Mouse (Mus musculus) CH12.LX (cell line): ENCODE measurements around the gene Tas1r1. TPM values are rescaled to one million over a fixed set of nuclear protein-coding genes. Genes with fewer than 3 reads are reported as not detected.

Experiments
- DNase-seq: peaks from one replicate; pipeline ENCODE4 v3.0.0-alpha.2; 2013; ENCODE audit errors: extremely low read depth
- H3K27ac ChIP-seq: 2 replicates; pipeline ENCODE4 v1.5.1; 2012; ENCODE audit warnings: low read depth, mild to moderate bottlenecking, control low read depth, moderate library complexity; ENCODE audit not compliant: insufficient read depth
- H3K27me3 ChIP-seq: replicated peaks from 2 replicates; pipeline ENCODE3; 2012; ENCODE audit warnings: inconsistent platforms
- H3K36me3 ChIP-seq, 2 experiments: replicated peaks in 1 of 2; 2 replicates each; pipeline versions ENCODE3 to v1.6.1; 2012; ENCODE audit warnings: inconsistent platforms in 1 of 2, low read length in 1 of 2, mild to moderate bottlenecking in 1 of 2, mixed read lengths in 1 of 2, moderate library complexity in 1 of 2; ENCODE audit not compliant: control insufficient read depth in 1 of 2, insufficient read depth in 1 of 2
- H3K4me1 ChIP-seq, 2 experiments: 2 replicates each; pipeline ENCODE4 v1.6.1; 2012; ENCODE audit warnings: inconsistent platforms in 1 of 2, moderate library complexity in 1 of 2; ENCODE audit not compliant: insufficient read depth in 2 of 2, control insufficient read depth in 1 of 2
- H3K4me2 ChIP-seq: 2 replicates; pipeline ENCODE4 v1.6.1; 2012; ENCODE audit warnings: low read depth, mild to moderate bottlenecking, control low read depth; ENCODE audit not compliant: poor library complexity, insufficient read depth, severe bottlenecking
- H3K4me3 ChIP-seq, 3 experiments: fragments of 150-350 bp in 1 of 3; sonication (generic) in 1 of 3; replicated peaks in 1 of 3; 2 replicates each; pipeline versions ENCODE3 to v1.5.1; 2011 to 2012; ENCODE audit warnings: low read depth in 2 of 3, low read length in 2 of 3, mild to moderate bottlenecking in 2 of 3, moderate library complexity in 2 of 3, control low read depth in 1 of 3, improper control_type of control experiment in 1 of 3, inconsistent platforms in 1 of 3, mixed read lengths in 1 of 3; ENCODE audit not compliant: poor library complexity in 1 of 3
- H3K79me2 ChIP-seq: replicated peaks from 2 replicates; pipeline ENCODE4 v1.6.1; 2012; ENCODE audit warnings: mild to moderate bottlenecking, moderate library complexity; ENCODE audit not compliant: control insufficient read depth, poor library complexity, insufficient read depth, severe bottlenecking; ENCODE audit errors: extremely low read depth
- H3K9ac ChIP-seq: 2 replicates; pipeline ENCODE4 v1.6.1; 2012; ENCODE audit warnings: low read depth, mild to moderate bottlenecking, control low read depth, moderate library complexity; ENCODE audit not compliant: insufficient read depth
- H3K9me3 ChIP-seq: replicated peaks from 2 replicates; pipeline ENCODE3; 2012; ENCODE audit warnings: low read length, inconsistent platforms, mixed read lengths
- CTCF ChIP-seq, 2 experiments: IDR thresholded peaks in 1 of 2; conservative IDR thresholded peaks in 1 of 2; 2 replicates each; pipeline ENCODE4 v1.5.1; 2011 to 2012; ENCODE audit warnings: low read depth in 2 of 2, low read length in 2 of 2, improper control_type of control experiment in 1 of 2, inconsistent platforms in 1 of 2, mild to moderate bottlenecking in 1 of 2, moderate library complexity in 1 of 2
- E2F4 ChIP-seq: IDR thresholded peaks from 2 replicates; pipeline ENCODE4 v1.6.1; 2011; ENCODE audit warnings: low read depth, low read length, improper control_type of control experiment; ENCODE audit not compliant: insufficient replicate concordance
- ELF1 ChIP-seq: IDR thresholded peaks from 2 replicates; pipeline ENCODE4 v1.6.1; 2014; ENCODE audit warnings: low read depth, mild to moderate bottlenecking, inconsistent platforms, low read length, improper control_type of control experiment
- EP300 ChIP-seq: IDR thresholded peaks from 2 replicates; pipeline ENCODE4 v1.6.1; 2011; ENCODE audit warnings: low read length, improper control_type of control experiment
- JUN ChIP-seq: IDR thresholded peaks from 2 replicates; pipeline ENCODE4 v1.6.1; 2011; ENCODE audit warnings: low read depth, mild to moderate bottlenecking, low read length, improper control_type of control experiment, moderate library complexity; ENCODE audit not compliant: insufficient read depth
- KAT2A ChIP-seq: IDR thresholded peaks from 2 replicates; pipeline ENCODE4 v1.6.1; 2012; ENCODE audit warnings: low read length, improper control_type of control experiment, inconsistent platforms; ENCODE audit not compliant: insufficient replicate concordance
- MAFK ChIP-seq: IDR thresholded peaks from 2 replicates; pipeline ENCODE4 v1.6.1; 2011; ENCODE audit warnings: low read length, improper control_type of control experiment; ENCODE audit not compliant: insufficient replicate concordance
- MAZ ChIP-seq: IDR thresholded peaks from 2 replicates; pipeline ENCODE4 v1.6.1; 2012; ENCODE audit warnings: low read depth, mild to moderate bottlenecking, inconsistent platforms, low read length, improper control_type of control experiment, moderate library complexity
- MEF2A ChIP-seq: IDR thresholded peaks from 2 replicates; pipeline ENCODE4 v1.6.1; 2014; ENCODE audit warnings: low read depth, mild to moderate bottlenecking, inconsistent platforms, low read length, improper control_type of control experiment, borderline replicate concordance
- MXI1 ChIP-seq: IDR thresholded peaks from 2 replicates; pipeline ENCODE4 v1.6.1; 2011; ENCODE audit warnings: mild to moderate bottlenecking, low read depth, low read length, improper control_type of control experiment
- NRF1 ChIP-seq: IDR thresholded peaks from 2 replicates; pipeline ENCODE4 v1.6.1; 2014; ENCODE audit warnings: low read depth, mild to moderate bottlenecking, inconsistent platforms, low read length, improper control_type of control experiment, moderate library complexity
- POLR2A ChIP-seq: IDR thresholded peaks from 2 replicates; pipeline ENCODE4 v1.6.1; 2011; ENCODE audit warnings: low read depth, mild to moderate bottlenecking, improper control_type of control experiment, low read length
- RAD21 ChIP-seq: IDR thresholded peaks from 2 replicates; pipeline ENCODE4 v1.6.1; 2011; ENCODE audit warnings: low read depth, mild to moderate bottlenecking, low read length, improper control_type of control experiment, moderate library complexity
- RCOR1 ChIP-seq: conservative IDR thresholded peaks from 2 replicates; pipeline ENCODE4 v1.6.1; 2012; ENCODE audit warnings: low read depth, mild to moderate bottlenecking, inconsistent platforms, low read length, improper control_type of control experiment
- SIN3A ChIP-seq: IDR thresholded peaks from 2 replicates; pipeline ENCODE4 v1.6.1; 2012; ENCODE audit warnings: low read length, improper control_type of control experiment, inconsistent platforms
- SMC3 ChIP-seq: IDR thresholded peaks from 2 replicates; pipeline ENCODE4 v1.6.1; 2011; ENCODE audit warnings: low read depth, low read length, improper control_type of control experiment
- TBP ChIP-seq: conservative IDR thresholded peaks from 2 replicates; pipeline ENCODE4 v1.6.1; 2011; ENCODE audit warnings: low read depth, low read length, improper control_type of control experiment
- USF1 ChIP-seq: IDR thresholded peaks from 2 replicates; pipeline ENCODE4 v1.6.1; 2014; ENCODE audit warnings: low read depth, mild to moderate bottlenecking, inconsistent platforms, low read length, improper control_type of control experiment
- USF2 ChIP-seq: conservative IDR thresholded peaks from 2 replicates; pipeline ENCODE4 v1.6.1; 2011; ENCODE audit warnings: low read depth, low read length, improper control_type of control experiment
- ZKSCAN1 ChIP-seq: IDR thresholded peaks from 2 replicates; pipeline ENCODE4 v1.6.1; 2012; ENCODE audit warnings: low read depth, inconsistent platforms, low read length, improper control_type of control experiment, borderline replicate concordance
- ZMIZ1 ChIP-seq: IDR thresholded peaks from 2 replicates; pipeline ENCODE4 v1.6.1; 2012; ENCODE audit warnings: low read depth, mild to moderate bottlenecking, inconsistent platforms, low read length, improper control_type of control experiment
- dilution Hi-C: fragments of 300-500 bp; cut with MboI; formaldehyde crosslinking; loops from 2 replicates; pipeline ENCODE4 v1.14.3; 2020; ENCODE audit warnings: low sequenced_read_pairs; ENCODE audit not compliant: extremely low pct_unique_long_range_greater_than_20kb, extremely low pct_ligation_motif_present
- in situ Hi-C: fragments of 300-500 bp; cut with MboI; formaldehyde crosslinking; loops from 3 replicates; pipeline ENCODE4 v1.14.3; 2019; ENCODE audit warnings: low sequenced_read_pairs, low pct_ligation_motif_present, low pct_unique_long_range_greater_than_20kb, mixed read lengths
- polyA plus RNA-seq: library from polyadenylated mRNA; unstranded; fragments of >175 nt; gene quantifications from 2 replicates; pipeline ENCODE4 v1.2.1, GENCODE M21; 2012; ENCODE audit warnings: low read depth; ENCODE audit not compliant: insufficient read length
- total RNA-seq, 2 experiments: library from RNA; depleted of rRNA; stranded (reverse); fragments of 300-350 nt in 1 of 2; fragments of >200 nt in 1 of 2; gene quantifications; 2 replicates each; pipeline ENCODE4 v1.2.3; 2012 to 2014

The Tas1r1 gene
- total and polyA plus RNA-seq, 3 experiments = 0.21 TPM; not detected in 2

GRCm38 (mm10) chr4:152000906-152001305 is 37.5 kb downstream of the Tas1r1 start:
- H3K4me1 ChIP-seq = peaks cover 5 to 10% of the 10 kb centered on the region in 2 experiments; a peak in 3 of 4 replicates
- H3K79me2 ChIP-seq = no peaks in the 10 kb centered on the region
- H3K36me3 ChIP-seq = no peaks in the 10 kb centered on the region
- no peak overlapping the region for H3K4me2 ChIP-seq
- no peak overlapping the region for H3K4me3 ChIP-seq
- H3K27me3 ChIP-seq = peaks cover 15% of the 10 kb centered on the region
- dilution Hi-C loops = no loop called here
- in situ Hi-C loops = no loop called here
- no peak for TF ChIP-seq NRF1
- no peak for TF ChIP-seq MAFK
- TF ChIP-seq EP300 = no peak
- TF ChIP-seq USF1 = no peak
- TF ChIP-seq RAD21 = no peak
- no peak for TF ChIP-seq RCOR1
- no peak for TF ChIP-seq TBP
- no peak for TF ChIP-seq KAT2A
- no peak for TF ChIP-seq SIN3A
- TF ChIP-seq POLR2A = no peak
- no peak for TF ChIP-seq USF2
- no peak for TF ChIP-seq JUN
- no peak for TF ChIP-seq CTCF (conservative IDR thresholded peaks at IDR 0.05 in 1 of 2, IDR thresholded peaks at IDR 0.05 in 1 of 2; ENCODE audit: low read depth in 2 of 2, low read length in 2 of 2)
- H3K9ac ChIP-seq = no peak overlapping the region
- no peak for DNase-seq
- H3K27ac ChIP-seq = no peak overlapping the region
- H3K9me3 ChIP-seq = no peaks in the 10 kb centered on the region

GRCm38 (mm10) chr4:151999481-151999880 is 38.9 kb downstream of the Tas1r1 start:
- H3K27me3 ChIP-seq = peaks cover 15% of the 10 kb centered on the region
- TF ChIP-seq MEF2A = no peak
- TF ChIP-seq ELF1 = peak; percentile 32; the same call in 1 of the 2 replicates
- H3K4me3 ChIP-seq = no peak overlapping the region
- no peak for DNase-seq
- H3K27ac ChIP-seq = no peak overlapping the region
- in situ Hi-C loops (no loop called here), dilution Hi-C loops (no loop called here)
- no peaks in the 10 kb centered on the region for H3K36me3 ChIP-seq
- H3K9ac ChIP-seq = no peak overlapping the region
- H3K4me2 ChIP-seq = no peak overlapping the region
- no peaks in the 10 kb centered on the region for H3K9me3 ChIP-seq
- peaks cover 5 to 14% of the 10 kb centered on the region in 2 experiments for H3K4me1 ChIP-seq
- 0 out of 2 replicates have a peak, but pooled peaks cover 4% of the 10 kb centered on the region for H3K79me2 ChIP-seq

- no peak overlapping the region for H3K9ac ChIP-seq
- TF ChIP-seq MEF2A (no peak), ZKSCAN1 (no peak), POLR2A (no peak), ZMIZ1 (no peak), SMC3 (no peak), ELF1 (no peak), MXI1 (no peak), RCOR1 (no peak), MAZ (no peak), E2F4 (no peak), EP300 (no peak), CTCF (conservative IDR thresholded peaks at IDR 0.05 in 1 of 2, IDR thresholded peaks at IDR 0.05 in 1 of 2; ENCODE audit: low read depth in 2 of 2, low read length in 2 of 2) (no peak)
- TF ChIP-seq, all 38 proteins: peak for 0
- peaks cover 6 to 15% of the 10 kb centered on the region in 2 experiments for H3K4me1 ChIP-seq
- peaks cover 0 to 8% of the 10 kb centered on the region in 2 experiments for H3K36me3 ChIP-seq
- H3K9me3 ChIP-seq = no peaks in the 10 kb centered on the region
- dilution Hi-C loops = no loop called here
- in situ Hi-C loops = no loop called here
- no peak for DNase-seq
- 0 out of 2 replicates have a peak, but pooled peaks cover 4% of the 10 kb centered on the region for H3K79me2 ChIP-seq
- peaks cover 15% of the 10 kb centered on the region for H3K27me3 ChIP-seq
- no peak overlapping the region for H3K27ac ChIP-seq
- peak overlapping the region; percentile 89 for H3K4me2 ChIP-seq
- no peak overlapping the region for H3K4me3 ChIP-seq
Observed at GRCm38 (mm10) chr4:151997701-151998100, 40.7 kb downstream of the Tas1r1 start.
